Mouse (Mus musculus) embryonic facial prominence, embryonic 13.5 days (tissue): ENCODE data around the gene Ajuba. TPM values are rescaled to one million over a fixed set of nuclear protein-coding genes. Genes with fewer than 3 reads are reported as not detected.
A peak's percentile ranks its signal among the peaks of the same experiment; 100 is the strongest.

Experiments used
- ATAC-seq: fragments of 200-750 bp; cut with Nextera tagmentation; 2 replicates; pipeline ENCODE4 v1.8.0; 2017; ENCODE audit warnings: low read depth; ENCODE audit not compliant: insufficient number of reproducible peaks, insufficient read depth, low FRiP score, low TSS enrichment
- H3K27ac ChIP-seq: fragments of 300-500 bp; sonication (generic); 2 replicates; pipeline ENCODE4 v1.5.1; 2015; ENCODE audit warnings: moderate library complexity, mild to moderate bottlenecking, inconsistent platforms
- H3K27me3 ChIP-seq: fragments of 300-500 bp; sonication (generic); 2 replicates; pipeline ENCODE4 v1.6.1; 2015; ENCODE audit warnings: mild to moderate bottlenecking, inconsistent platforms
- H3K36me3 ChIP-seq: fragments of 300-500 bp; sonication (generic); 2 replicates; pipeline ENCODE4 v1.6.1; 2015; ENCODE audit warnings: mild to moderate bottlenecking, inconsistent platforms
- H3K4me1 ChIP-seq: fragments of 300-500 bp; sonication (generic); 2 replicates; pipeline ENCODE4 v1.6.1; 2015; ENCODE audit warnings: inconsistent platforms
- H3K4me2 ChIP-seq: fragments of 300-500 bp; sonication (generic); 2 replicates; pipeline ENCODE4 v1.6.1; 2015; ENCODE audit warnings: moderate library complexity, mild to moderate bottlenecking, inconsistent platforms
- H3K4me3 ChIP-seq: fragments of 300-500 bp; sonication (generic); 2 replicates; pipeline ENCODE4 v1.5.1; 2015; ENCODE audit warnings: mild to moderate bottlenecking, inconsistent platforms
- H3K9ac ChIP-seq: fragments of 300-500 bp; sonication (generic); 2 replicates; pipeline ENCODE4 v1.6.1; 2015; ENCODE audit warnings: mild to moderate bottlenecking, inconsistent platforms
- H3K9me3 ChIP-seq: fragments of 300-500 bp; sonication (generic); 2 replicates; pipeline ENCODE4 v1.6.1; 2016; ENCODE audit warnings: inconsistent platforms
- WGBS: fragments of 180-500 bp; shearing (Covaris S2); methylation state at CpG from one replicate; pipeline ENCODE4 v1.1.7; 2015; ENCODE audit warnings: mixed read lengths; 5-methylcytosine and 5-hydroxymethylcytosine counted together
- microRNA counts: library from miRNA; unstranded; fragments of <30 nt; microRNA quantifications from one replicate; lab custom pipeline; 2016
- microRNA-seq: library from miRNA; unstranded; fragments of <30 nt; microRNA quantifications from one replicate; pipeline ENCODE4, GENCODE M21; 2016
- polyA plus RNA-seq: library from polyadenylated mRNA; unstranded; fragments of >200 nt; fragmentation: Nextera tagmentation; extraction: Ambion mirVana; gene quantifications from 2 replicates; pipeline ENCODE4 v1.2.1, GENCODE M21; 2015

Gene Ajuba
- polyA plus RNA-seq, 1 experiment from 2014 or later: 63.3 TPM

GRCm38 (mm10) chr14:54528007-54528393 is 49.4 kb downstream of the Ajuba start:
- peak overlapping the region; percentile 48 for H3K4me3 ChIP-seq

GRCm38 (mm10) chr14:54527227-54528006 is 49.9 kb downstream of the Ajuba start:
- ATAC-seq: 0 out of 2 replicates have a peak, but pooled peaks have one; percentile 71
- Histone ChIP-seq H3K27me3 (no peaks in the 10 kb centered on the region), H3K4me2 (peak overlapping the region; percentile 86), H3K4me1 (peaks cover 16% of the 10 kb centered on the region), H3K36me3 (no peaks in the 10 kb centered on the region), H3K4me3 (peak overlapping the region; percentile 48), H3K9ac (peak overlapping the region; percentile 70), H3K27ac (peak overlapping the region; percentile 72), H3K9me3 (no peaks in the 10 kb centered on the region)
- under 1% methylated on average over 18 of the region's 18 CpGs for WGBS

More at GRCm38 (mm10) chr14:54528007-54528393, 49.4 kb downstream of the Ajuba start:
- ATAC-seq: no peak
- H3K27ac ChIP-seq: peak overlapping the region; percentile 72
- no peaks in the 10 kb centered on the region for H3K27me3 ChIP-seq
- peaks cover 16% of the 10 kb centered on the region for H3K4me1 ChIP-seq
- 10% methylated on average over 5 of the region's 5 CpGs for WGBS
- H3K4me2 ChIP-seq: peak overlapping the region; percentile 86
- H3K36me3 ChIP-seq: no peaks in the 10 kb centered on the region
- H3K9ac ChIP-seq: peak overlapping the region; percentile 70; the same call in 1 of the 2 replicates
- H3K9me3 ChIP-seq: no peaks in the 10 kb centered on the region

GRCm38 (mm10) chr14:54523600-54523999 is 53.8 kb downstream of the Ajuba start:
- Histone ChIP-seq H3K36me3 (no peaks in the 10 kb centered on the region), H3K4me1 (peaks cover 16% of the 10 kb centered on the region)
- WGBS: 32% methylated on average over 6 of the region's 6 CpGs

More at GRCm38 (mm10) chr14:54523600-54523999, 53.8 kb downstream of the Ajuba start:
- no peak overlapping the region for H3K4me3 ChIP-seq
- no peaks in the 10 kb centered on the region for H3K27me3 ChIP-seq
- H3K9ac ChIP-seq: no peak overlapping the region
- no peaks in the 10 kb centered on the region for H3K9me3 ChIP-seq
- no peak overlapping the region for H3K27ac ChIP-seq
- ATAC-seq: no peak
- H3K4me2 ChIP-seq: no peak overlapping the region

MicroRNA genes within 50 kb of the gene (microRNA counts, 519-probe panel; counts per million panel counts)
- 236 counts per million, percentile 44 among the panel's probes with 10 or more counts for microRNA mmu-miR-686 (lab: Ali Mortazavi, UCI)

Small RNA genes lying within 50 kb of the gene (microRNA-seq; reads per million reads assigned to microRNA genes)
- not detected for gene Mir686

Other genes starting within 250 kb of the Ajuba start
- 49.4 and 53.3 TPM in 2 replicates for gene Oxa1l, start 216.7 kb downstream of the Ajuba start, polyA plus RNA-seq
- 4.5 and 6.2 TPM in 2 replicates for gene Slc7a7, start 159.8 kb downstream of the Ajuba start, polyA plus RNA-seq
- 203 and 286 TPM in 2 replicates for gene Mrpl52, start 150.6 kb downstream of the Ajuba start, polyA plus RNA-seq
- 202 and 208 TPM in 2 replicates for gene Mmp14, start 145.9 kb downstream of the Ajuba start, polyA plus RNA-seq
- 29.7 and 33.1 TPM in 2 replicates for gene Lrp10, start 113.4 kb downstream of the Ajuba start, polyA plus RNA-seq
- gene Rem2, start 101.5 kb downstream of the Ajuba start, polyA plus RNA-seq: 2.1 and 3.6 TPM in 2 replicates
- gene Prmt5, start 60.0 kb downstream of the Ajuba start, polyA plus RNA-seq: 84.6 and 86.6 TPM in 2 replicates
- 53.1 and 54.5 TPM in 2 replicates for gene Haus4, start 22.9 kb downstream of the Ajuba start, polyA plus RNA-seq
- 8.9 and 9.1 TPM in 2 replicates for gene 4931414P19Rik, start 28.4 kb upstream of the Ajuba start, polyA plus RNA-seq
- 390 and 393 TPM in 2 replicates for gene Psmb5, start 40.5 kb upstream of the Ajuba start, polyA plus RNA-seq
- 0.06 TPM in 1 of 2 replicates, not detected in the other for gene Psmb11, start 43.9 kb upstream of the Ajuba start, polyA plus RNA-seq
- not detected in 2 replicates for gene Gm17606, start 63.4 kb upstream of the Ajuba start, polyA plus RNA-seq
- gene Cdh24, start 63.8 kb upstream of the Ajuba start, polyA plus RNA-seq: 6.8 and 7.9 TPM in 2 replicates
- 89.2 and 103 TPM in 2 replicates for gene 1700123O20Rik, start 108.7 kb upstream of the Ajuba start, polyA plus RNA-seq
- gene Acin1, start 109.4 kb upstream of the Ajuba start, polyA plus RNA-seq: 169 and 173 TPM in 2 replicates
- gene Gm29776, start 121.3 kb upstream of the Ajuba start, polyA plus RNA-seq: 0.14 and 0.17 TPM in 2 replicates
- not detected in 2 replicates for gene Cebpe, start 134.6 kb upstream of the Ajuba start, polyA plus RNA-seq
- 2.3 and 2.9 TPM in 2 replicates for gene Slc7a8, start 204.4 kb upstream of the Ajuba start, polyA plus RNA-seq
- gene Rnf212b, start 236.6 kb upstream of the Ajuba start, polyA plus RNA-seq: not detected in 2 replicates